Mouse (Mus musculus): ENCODE measurements around the gene Igfbp6.

The Igfbp6 gene

DNA sequence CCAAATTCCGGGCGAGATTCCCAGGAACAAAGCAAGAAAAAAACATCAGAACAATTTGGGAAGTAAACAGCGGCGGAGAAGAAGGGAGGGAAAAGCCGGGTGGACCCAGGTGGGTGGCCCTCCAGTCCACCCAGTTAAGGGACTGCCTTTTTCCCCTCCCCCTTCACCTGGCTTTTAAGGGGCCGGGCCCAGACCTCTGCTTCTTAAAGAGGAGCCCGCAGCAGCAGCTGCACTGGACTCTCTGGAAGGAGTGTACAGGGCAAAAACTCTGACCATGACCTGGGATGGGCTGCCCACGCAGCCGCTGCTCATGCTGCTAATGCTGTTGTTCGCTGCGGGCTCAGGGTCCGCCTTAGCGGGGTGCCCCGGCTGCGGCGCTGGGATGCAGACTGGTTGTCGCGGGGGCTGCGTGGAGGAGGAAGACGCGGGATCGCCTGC lies at the start of gene Igfbp6:
Gene Igfbp6, plus strand, starts transcription at position 89 of the 438 bp plus-strand sequence.
- DNase-seq (ENCODE audit: low spot score): no peak

DNA sequence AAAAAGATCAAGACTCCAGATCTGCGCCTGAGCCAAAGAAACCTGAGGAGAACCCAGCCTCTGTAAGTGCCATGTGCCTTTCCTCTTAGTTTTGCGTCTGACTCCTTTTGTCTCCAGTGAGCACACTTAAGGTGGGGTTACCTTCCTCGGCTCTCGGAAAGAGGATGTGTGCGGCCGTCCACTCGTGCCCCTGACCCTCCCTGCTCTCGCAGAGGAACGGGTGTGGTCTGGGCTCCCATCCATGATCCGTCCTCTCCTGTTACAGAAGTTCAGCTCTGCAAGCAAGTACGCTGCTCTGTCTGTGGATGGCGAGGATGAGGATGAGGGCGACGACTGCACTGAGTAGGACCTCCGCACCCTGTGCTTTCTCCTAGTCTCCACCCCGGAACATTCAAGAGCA lies 49.2 kb upstream of the Igfbp6 start:
- no peak for DNase-seq (ENCODE audit: low spot score)

DNA sequence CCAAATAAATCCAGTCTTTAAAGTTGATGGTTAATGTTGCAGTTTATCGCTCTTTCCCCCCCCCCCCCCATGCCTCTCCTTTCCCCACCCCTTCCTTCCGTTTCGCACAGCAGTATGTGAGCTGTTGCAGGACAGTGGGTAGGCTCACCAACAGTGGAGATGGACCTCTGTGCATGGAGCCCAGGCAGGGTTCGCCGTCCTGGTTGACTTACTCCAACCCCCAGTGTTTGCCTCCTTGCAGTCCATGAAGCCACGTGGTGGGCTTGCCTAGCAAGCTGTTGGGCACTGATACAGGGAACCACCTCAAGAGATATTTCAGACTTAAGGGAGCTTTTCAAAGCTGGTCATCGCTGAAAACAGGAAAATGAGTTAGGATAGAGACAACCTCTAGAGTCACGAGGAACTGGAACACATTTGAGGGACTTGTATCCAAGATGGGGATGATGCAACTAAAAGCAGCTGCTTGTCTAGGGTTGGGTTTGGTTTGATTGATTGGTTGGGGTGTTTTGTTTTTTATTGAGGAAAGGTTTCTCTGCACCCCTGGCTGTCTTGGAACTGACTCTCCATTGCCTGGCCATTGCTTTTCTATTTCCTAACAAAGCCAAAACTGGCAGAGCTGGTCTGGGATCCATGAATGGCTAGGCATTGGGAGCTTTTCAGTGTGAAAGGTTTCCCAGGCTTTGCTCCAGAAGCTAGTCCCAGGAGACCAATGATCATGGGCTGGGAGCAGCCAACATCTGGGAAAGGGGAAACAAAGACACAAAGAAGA lies 46.8 kb upstream of the Igfbp6 start:
- no peak for DNase-seq (ENCODE audit: low spot score)

DNA sequence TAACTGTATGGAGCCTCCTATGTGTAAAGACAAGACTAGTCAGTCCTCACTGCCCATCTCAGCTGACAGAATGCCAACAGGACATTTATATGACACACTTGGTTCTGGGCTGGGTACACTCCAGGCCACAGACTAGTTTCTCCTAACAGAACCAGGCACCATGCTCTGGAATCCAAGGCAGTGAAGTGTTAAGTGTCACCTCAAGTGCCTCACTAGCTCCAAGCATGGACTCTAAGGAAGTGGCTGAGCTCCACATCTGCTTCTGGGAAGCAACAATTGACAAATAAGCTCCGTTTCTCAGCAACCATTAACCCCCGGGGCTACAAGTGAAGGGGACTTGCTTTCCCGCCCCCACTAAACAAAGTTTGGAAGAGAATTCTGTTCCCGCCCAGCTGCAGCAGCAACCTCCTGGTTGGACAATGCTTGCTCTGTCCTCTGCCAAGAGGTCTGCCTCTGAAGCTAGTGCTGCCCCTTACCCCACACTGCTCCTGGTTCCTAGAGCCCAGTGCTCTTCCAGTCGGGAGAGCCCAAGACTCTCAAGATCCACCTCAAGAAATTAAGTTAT lies 46.1 kb upstream of the Igfbp6 start:
- DNase-seq (ENCODE audit: low spot score): no peak

DNA sequence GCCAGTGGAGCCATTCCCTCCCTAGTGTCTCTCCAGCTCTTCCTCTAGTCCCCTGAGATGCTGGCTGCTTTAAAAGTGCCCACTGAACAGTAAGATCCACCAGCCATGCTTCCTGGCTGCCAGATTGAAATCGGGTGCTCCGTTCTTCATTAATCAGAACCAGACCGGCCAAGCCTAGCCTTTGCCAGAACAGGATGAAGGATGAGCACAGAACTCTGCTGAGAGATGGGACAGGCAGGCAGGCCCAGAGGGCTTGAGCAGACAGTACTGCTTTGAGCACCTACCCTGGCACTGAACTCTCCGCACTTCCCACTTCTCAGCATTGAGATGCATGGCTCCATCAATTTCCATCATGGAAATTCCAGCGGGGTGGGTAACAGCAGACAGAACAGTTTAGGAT lies 44.9 kb upstream of the Igfbp6 start:
- no peak for DNase-seq (ENCODE audit: low spot score)

DNA sequence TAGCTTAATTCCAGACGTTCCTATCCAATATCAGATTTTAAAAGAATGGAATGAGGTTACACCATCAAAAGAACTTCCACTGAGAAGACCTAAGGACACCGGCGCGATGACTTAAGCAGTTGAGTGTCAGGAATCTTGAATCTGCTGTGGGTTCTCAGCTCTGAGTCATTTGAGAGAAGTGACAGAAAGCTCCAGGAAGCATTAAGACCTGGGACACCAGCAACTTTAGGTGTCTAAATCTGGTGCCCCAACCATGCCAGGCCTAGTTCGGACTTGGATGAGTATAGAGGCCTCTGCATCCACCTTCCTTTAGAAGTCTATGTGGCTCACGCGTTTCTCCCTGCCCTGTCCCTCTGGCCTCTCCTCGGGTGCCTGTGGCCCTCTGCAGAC lies 44.4 kb upstream of the Igfbp6 start:
- no peak for DNase-seq (ENCODE audit: low spot score)

- DNase-seq (ENCODE audit: low spot score): no peak
These were observed 43.8 kb upstream of the Igfbp6 start, which contains the start of gene Tns2 for GRCm38 (mm10) chr15:102100161-102100981. TSS of gene Tns2 (plus strand) at chr15:102100413.

DNA sequence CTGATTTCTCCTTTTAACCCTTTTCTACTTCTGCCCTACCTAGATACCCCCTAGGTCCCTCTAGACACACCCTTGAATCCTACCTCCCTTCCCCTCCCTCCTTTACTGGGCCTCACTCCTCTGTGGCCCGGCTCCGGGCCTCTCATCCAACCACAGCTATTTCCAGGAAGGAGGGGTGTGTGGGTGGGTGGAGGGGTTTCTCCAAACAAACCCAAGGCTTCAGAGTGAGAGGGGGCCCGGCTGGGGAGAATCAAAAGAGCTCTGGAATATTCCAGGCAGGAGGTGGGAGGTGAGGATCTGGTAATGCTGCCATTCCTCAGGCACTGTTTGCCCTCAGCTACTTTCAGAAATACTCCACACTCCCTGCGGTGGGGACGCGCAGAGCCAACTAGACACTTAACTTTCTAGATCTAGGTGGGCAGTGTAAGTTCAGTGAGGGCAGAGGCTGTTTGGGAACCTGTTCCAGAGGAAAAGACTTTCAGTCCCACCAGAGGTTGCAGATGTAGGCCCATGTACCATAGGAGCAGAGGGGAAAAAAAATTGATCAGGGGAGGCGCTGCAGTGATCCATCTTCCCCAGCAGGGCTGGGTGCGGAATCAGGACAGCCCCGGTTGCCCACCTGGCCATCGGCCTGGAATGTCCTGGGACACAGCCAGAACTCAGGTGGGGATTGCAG lies 43.0 kb upstream of the Igfbp6 start:
- no peak for DNase-seq (ENCODE audit: low spot score)

GRCm38 (mm10) chr15:102101672-102102541 lies 42.3 kb upstream of the Igfbp6 start:
- no peak for DNase-seq (ENCODE audit: low spot score)

DNA sequence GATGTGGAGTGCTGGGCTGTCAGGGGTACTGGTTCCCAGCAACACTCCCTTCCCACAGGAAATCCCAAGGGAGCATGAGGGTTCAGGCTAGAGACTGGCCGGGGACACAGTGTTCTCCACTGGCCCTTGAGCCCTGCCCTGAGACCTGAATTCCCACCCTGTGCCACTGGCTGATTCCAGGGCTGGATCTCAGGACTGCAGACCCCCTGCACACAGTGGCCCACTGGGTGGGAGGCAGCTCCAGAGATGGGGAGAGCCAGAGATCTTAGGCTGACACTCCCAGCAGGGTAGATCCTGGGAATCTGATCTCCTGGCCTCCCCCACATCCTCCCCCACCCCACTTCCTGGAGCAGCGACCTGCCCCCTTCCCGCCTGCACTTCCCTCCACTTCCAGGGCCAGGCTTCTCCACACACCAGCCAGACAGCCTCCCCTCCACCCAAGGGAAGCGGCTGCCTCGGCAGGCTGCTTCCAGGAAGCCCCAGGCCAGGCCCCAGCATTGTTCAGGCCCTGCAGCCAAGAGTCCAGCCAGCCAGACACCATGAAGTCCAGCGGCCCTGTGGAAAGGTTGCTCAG lies 41.5 kb upstream of the Igfbp6 start:
- no peak for DNase-seq (ENCODE audit: low spot score)

- DNase-seq (ENCODE audit: low spot score): no peak
These were observed 40.7 kb upstream of the Igfbp6 start for GRCm38 (mm10) chr15:102103371-102103946.

DNA sequence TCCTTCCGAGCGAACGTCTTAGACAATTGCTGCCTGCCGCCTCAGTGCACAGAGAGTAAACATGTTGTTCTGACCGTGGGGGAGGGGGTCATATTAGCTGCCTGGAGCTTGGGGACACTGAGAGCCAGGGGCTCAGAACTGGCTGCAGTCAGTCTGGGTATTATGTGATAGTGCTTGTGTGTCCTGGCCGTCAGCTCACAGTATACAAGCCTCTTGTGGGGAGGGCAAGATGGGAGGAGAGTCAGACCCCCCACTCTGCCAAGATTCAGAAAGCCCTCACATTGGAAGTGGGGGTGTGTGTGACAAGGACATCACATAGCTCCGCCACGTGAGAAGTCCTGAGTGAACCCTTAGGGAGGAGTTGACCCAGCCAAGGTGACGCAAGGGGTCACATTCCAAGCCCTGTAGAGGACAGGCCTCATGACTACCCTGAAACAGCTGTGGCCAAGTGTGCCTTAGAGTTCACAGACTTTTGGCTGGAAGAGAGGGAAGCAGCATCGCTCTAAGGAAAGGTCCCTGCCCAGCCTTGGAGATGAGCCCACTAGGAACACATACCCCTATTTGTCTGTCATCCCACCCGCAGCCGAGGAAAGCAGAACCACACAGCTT lies 40.1 kb upstream of the Igfbp6 start:
- DNase-seq (ENCODE audit: low spot score): no peak

GRCm38 (mm10) chr15:102105360-102105759 lies 38.8 kb upstream of the Igfbp6 start:
- DNase-seq (ENCODE audit: low spot score): no peak

GRCm38 (mm10) chr15:102105764-102106730 lies 38.1 kb upstream of the Igfbp6 start:
- no peak for DNase-seq (ENCODE audit: low spot score)

- no peak for DNase-seq (ENCODE audit: low spot score)
These were observed 37.3 kb upstream of the Igfbp6 start for GRCm38 (mm10) chr15:102106754-102107456.

DNA sequence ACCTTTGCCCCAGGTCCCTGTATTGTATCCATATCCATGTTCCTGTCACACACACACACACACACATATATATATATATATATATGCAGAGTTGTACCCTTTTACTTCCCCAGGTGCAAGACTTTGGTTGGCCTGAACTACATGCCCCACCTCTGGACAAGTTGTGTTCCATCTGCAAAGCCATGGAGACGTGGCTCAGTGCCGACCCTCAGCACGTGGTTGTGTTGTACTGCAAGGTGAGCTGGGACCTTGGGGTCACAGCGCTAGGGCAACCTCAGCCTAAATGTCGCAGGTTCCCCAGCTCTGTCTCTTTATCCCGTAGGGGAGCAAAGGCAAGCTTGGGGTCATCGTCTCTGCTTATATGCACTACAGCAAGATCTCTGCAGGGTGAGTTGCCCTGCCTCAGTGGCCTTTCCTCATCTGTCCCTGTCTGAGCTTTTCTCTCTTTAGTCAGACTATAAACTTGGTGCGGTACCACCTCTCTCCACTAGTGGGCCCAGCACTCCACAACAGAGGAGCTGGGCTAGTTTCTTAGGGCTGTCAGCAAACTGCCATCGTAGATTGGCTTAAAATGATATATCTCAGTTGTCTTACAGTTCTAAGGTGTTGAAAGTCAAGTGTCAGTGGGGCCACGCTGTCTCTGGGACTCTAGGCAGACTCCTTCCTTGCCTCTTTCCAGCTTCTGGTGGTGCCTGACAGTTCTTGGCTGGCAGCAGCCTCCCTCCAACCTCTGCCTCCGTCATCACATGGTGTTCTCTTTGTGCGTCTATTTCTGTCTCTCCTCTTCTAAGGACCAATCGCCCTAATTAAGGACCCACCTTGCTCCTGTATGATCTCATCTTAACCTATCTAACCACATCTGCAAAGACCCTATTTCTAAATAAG lies 36.2 kb upstream of the Igfbp6 start:
- DNase-seq (ENCODE audit: low spot score): peak; percentile 66

Data from layer of hippocampus, adult 9-10 months (tissue).